Mouse (Mus musculus) brain, embryonic 18.5 days (tissue): ENCODE results near the gene Smad6.

Experiments used
- DNase-seq: peaks from one replicate; pipeline ENCODE4 v3.0.0-alpha.2; 2012; ENCODE audit warnings: low read depth, low spot score

Gene Smad6

DNA sequence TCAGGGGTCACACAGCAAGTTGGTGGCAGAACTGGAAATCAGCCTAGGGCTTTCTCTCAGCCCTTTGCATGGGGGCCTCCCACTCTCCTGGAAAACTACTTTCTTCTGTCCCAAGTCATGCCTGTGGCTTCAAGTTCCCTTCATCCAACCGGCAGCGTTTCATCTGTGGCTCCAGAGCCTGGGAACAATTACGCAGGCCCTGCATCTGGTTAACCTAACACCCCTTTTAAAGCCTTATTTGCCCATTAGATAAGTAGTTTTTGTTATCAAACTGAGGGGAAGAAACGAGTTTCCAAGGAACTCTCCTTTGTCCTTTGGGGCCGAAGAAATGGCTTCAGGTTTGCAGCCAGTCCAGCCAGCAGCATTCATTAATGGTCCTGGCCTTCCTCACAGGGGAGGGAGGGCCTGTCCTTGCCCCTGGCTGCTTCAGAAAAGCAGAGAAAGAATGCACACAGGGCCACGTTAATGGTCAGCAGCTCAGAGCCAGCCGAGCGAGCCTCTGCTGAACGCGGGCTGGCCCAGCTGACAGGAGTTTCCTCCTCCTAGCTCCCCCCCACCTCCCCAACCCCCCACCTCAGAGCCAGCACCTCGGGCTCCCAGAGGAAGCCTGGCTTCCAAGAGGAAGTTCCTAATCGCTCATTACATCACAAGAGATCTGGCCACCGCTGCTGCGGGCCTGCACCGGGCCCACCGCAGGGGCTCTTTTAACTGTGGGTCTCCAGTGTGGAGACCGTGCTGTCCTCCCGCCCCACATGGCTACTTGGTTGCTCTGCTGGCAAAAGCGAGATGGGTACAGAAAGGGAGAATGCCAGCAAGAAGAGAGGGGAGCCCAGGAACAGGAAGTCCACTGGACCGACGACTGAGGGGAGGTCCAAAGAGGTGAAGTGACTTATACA is 61.7 kb downstream of the Smad6 start:
- no peak for DNase-seq

DNA sequence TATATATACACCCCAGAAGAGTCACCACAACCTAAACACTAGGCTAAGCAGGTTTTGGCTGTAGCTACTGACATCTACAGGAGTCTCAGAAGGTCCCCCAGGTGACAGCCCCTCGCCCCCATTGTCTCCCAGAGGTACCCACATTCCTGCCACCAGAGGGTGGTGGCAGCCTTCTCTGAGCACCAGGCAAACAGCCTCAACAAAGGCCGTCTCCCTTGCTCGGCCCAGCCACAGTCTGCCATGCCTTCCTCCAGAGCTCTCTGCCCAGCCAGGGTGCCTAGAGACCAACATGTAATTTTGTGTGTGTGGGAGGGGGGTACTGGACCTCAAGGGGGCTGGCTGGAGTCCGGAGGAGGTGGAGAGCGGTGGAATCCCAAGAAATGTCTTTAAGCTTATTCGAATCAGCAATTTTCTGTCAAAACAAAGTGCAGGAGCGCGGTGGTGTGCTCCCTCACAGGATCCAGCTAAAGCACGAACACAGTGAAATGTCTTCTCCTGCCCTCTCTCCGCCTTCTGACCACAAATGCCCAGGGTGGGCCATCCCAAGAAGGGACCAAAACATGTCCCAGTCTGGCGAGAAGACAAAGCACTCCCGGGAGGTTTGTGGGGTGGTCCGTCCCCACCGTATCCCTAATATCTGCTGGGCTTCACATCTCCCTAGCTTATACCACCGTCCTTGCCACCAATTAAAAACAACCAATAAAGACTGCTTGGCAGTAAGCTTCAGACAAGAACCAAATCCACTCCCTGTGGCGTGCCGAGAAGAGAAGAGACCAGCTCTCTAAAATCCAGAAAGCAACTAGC is 62.5 kb downstream of the Smad6 start:
- no peak for DNase-seq

DNA sequence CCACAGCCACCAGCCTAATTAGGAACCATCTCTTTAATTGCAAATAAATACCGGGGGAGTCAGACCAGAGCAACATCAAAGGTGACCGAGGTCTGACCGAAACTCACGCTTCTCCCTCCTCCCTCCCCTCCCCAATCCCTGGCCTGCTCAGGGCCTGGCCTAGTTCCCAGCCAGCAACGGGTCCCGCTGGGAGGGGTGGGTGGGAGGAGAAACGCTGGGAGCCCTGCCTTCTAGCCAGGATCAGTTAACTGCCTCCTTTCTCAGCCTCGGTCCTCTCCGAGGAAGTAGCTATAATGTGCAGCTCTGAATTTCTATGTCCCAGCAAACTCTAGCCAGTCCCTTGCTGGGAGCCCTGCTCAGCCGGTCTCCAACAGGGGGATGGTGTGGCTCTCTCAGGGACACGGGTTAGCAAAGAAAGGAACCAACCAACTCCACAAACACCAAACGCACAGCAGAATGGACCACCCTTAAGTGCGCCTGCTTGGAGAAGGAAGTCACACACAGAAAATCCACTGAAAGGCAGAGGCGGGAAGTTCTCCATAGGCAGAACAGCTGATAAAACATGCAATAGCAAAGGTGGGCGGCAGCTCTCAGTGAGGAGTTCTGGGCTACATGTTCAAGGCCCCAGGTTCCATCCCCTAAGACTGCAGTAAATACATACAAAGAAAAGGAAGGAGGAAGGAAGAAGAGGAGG is 63.4 kb downstream of the Smad6 start:
- no peak for DNase-seq

DNA sequence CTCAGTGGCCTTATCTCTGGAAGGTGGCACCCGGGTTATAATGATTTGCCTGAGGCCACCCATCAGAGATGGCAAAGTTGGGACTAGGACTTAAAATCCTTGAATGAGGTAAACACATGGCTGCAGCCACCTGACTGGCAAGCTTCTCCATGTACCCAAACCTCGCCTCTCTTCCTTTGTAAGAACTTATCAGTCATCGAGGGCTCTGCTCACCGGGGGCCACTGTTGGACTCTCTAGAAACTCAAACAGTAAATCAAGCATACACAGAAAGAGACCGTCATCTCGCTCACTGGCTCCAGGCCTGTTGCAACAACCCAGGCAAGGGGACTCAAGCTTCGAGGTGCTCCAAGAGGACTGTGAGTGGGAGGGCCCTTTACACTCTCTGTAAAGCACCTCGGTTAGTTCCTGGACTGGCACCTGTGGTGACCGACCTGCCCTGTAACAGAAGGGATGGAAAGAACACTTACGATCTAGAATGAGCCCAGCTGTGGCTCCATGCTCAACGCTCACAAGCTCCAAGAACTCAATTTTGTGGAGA is 64.1 kb downstream of the Smad6 start:
- DNase-seq: no peak

DNA sequence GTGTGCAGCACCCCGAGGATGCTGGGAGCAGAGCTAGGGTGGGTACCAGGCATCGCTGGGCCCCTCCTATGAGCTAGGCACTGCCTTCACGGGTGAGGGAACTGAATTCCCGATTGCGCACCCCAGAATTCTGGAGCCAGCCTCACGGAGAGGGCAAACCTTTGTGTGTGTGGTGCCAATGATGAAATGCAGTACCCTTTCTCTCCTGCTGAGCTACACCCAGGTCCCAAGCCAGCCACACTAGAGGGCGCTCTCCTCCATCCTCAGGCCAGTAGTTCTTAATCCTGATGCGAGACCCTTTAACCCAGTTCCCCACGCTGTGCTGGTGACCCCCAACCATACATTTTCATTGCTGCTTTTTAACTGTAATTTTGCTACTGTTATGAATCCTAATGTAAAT is 65.8 kb downstream of the Smad6 start:
- no peak for DNase-seq

DNA sequence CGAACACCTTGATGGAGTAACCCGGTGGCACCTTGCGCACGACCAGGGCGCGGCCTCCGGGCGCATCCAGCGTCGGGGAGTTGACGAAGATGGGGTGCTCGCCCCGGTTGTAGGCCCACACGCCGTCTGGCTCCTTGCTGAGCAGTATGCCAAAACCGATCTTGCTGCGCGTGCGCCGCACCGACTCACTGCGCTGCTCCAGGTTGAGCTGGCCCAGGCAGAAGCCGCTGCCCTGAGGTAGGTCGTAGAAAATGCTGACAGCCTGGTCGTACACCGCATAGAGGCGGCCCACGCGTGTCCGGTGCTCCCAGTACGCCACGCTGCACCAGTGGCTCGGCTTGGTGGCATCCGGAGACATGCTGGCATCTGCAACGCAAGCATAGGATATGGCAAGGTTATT is 68.2 kb downstream of the Smad6 start:
- no peak for DNase-seq

DNA sequence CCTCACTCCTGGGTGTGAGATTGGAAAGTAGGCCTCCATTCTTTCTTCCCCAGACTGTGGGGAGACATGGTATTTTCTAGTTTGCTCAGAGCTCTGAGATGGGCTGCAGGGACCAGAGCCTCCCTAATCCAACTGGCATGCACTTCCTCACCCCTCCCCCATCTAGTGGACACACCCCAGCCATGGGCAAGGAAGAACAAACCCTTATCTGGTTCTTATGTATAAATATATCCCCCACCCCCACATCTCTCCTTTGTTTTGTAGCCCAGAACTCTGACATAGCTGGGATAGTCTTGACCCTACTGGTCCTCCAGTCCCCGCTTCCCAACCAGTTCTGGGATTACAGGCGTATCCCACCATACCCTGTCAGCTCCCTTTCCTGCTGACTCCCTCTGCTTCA is 69.3 kb downstream of the Smad6 start:
- no peak for DNase-seq

DNA sequence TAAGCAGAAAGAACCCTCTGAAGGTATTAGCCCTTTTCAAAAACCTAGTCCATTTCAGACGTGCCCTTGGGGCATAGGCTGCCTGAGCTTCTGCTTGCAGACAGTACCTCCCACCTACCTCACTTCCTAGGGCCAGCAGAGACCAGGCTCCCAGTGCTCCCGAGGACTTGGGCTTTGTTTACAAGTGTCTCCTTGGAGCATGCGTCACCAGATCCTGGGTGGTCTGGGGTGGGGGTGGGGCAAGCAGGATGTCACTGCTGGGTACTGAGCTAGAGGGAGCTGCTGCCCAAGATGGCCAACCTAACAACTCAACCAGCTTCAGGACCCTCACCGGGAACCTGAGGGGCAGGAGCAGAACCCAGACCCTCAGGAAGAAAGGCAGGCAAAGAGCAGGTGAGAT is 71.5 kb downstream of the Smad6 start:
- no peak for DNase-seq

DNA sequence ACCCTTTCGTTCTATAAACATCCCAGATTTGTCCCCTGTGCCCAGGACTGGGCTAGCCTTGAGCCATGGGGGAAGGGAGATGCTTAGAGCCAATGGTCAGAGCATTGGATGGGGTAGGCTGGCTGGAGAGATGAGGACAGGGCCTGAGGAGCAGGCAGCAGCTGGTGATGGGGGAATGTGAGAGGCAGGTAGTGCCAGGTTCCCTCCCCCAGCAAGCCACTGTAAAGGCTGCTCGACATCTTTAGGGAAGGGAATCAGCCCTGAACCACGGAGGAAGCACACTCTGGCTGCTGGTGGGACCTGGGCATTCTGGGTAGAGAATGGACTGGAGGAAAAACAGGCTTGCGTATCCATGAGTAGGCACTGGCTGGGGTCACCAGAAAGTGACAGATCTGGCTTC is 72.5 kb downstream of the Smad6 start:
- no peak for DNase-seq

DNA sequence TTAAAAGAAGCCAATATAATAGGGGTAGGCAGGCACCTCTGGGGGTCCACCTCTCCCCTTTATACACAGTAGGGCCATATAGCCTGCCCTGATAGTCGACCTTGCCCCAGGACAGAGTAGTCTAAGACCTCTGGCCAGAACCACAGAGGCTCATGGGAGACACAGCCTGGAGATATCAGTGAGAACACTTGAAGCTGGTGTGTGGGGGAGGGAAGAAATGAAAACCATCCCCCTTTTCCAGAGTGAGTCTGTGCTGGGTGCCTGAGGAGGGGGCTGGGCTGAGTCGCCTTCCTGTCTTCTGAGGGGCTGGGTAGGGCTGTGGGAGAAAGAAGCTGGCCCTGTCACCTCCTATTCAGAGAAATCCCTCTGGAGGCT is 79.3 kb downstream of the Smad6 start:
- DNase-seq: no peak

DNA sequence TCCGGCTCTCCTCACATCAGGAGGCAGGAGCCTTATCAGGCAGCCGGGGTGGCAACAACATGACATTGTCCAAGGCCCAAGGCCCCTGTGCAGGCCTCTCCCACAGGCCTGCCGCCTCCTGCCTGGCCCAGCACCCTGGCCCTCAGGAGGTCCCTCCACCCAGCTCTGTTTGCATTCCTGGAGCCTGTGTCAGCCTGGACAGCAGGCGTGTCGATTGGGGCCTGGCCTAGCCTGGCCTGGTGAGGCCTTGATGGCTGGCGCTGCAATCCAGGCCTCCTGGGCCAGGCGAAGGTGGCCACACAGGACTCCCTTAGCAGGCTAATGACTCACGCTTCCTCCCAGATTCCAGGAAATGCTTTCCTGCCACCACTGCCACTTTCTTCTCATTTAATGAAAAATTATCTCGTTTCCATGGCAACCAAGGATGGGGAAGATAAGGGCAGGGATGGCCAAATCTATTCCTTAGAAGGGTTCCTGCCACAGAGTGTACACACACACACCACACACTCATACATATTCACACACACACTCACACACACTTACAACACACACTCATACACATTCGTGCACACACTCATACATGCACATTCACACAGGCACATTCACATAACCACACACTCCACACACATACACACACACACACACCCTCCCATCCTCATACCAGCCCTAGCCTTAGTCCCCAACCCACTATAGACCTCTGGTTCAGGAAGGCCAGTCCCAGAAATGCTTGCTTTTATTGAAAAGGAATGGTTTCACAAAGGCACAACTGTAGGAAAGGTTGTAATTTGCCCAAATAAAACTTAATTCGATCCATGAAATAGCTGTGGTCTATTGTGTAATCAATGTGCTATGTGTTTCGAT is 79.9 kb downstream of the Smad6 start:
- DNase-seq: no peak

DNA sequence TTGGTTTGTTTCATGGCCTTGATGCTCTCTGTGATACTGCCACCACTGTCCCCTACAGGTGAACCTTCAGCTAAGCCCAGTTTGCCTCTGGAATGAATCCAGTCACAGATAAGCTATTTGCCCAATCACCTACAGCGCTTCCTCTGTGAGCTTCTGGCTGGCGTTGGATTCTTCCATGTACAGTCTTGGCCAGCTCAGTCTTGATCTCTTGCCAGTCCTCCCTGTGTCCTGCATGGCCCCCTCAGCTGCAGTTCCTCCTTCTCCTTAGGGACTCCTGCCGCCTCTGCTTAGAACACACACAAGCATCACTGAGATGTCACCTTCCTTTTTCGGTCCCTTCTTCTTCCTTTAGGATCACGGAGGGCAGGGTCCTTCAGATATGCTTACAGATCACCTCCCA is 85.6 kb downstream of the Smad6 start:
- DNase-seq: no peak

DNA sequence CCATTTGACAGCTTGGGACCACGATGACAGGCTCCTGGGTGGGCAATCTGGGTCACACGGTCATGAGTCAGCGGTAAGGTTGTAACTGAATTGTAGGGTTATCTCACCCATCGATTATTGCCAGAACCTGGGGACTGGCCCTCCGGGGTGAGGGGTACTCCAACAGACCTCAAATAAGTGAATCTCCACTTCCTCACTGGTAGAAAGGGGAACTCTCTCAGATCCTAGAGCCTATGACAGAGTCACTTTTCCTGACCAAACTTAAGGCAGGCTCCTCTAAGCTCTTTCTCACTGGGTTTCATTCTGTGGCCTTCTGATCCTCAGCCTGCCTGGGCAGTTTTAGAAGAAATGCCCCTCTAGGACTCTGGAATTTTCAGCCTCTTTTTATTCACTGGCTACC is 88.8 kb downstream of the Smad6 start:
- DNase-seq: no peak

DNA sequence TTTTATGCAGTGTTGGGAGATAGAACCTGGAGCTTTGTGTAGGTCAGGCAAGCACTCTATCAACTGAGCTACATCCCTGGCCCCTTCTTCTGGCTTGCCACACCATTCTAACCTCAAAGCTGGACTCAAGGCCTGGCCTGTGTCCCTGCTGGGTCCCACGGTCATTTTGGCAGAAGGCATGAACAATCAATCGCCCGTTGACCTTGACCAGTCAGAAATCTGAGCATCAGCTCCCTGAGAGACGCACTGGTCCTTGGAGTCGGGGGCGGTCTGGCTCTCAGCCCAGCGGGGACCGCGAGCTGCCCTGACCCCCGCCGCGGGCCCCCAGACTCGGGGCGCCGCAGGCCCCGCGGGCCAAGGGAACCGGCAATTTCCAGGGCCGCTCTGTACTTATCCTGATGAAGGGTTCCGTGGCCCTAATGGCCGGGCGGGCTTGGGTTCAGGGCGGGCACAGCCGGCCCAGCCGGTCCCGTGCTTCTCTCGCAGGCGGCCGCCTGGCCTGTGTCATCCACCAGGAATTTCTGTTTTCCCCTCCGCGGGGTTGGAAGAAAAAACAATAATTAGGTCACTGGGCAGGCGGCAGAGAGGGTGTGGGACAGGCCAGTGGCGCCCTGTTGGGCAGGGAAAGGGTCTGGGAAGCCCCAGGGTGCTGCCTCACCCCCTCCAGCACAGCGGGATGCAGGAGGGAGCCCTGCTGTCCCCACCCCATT is 94.4 kb downstream of the Smad6 start:
- DNase-seq: no peak

DNA sequence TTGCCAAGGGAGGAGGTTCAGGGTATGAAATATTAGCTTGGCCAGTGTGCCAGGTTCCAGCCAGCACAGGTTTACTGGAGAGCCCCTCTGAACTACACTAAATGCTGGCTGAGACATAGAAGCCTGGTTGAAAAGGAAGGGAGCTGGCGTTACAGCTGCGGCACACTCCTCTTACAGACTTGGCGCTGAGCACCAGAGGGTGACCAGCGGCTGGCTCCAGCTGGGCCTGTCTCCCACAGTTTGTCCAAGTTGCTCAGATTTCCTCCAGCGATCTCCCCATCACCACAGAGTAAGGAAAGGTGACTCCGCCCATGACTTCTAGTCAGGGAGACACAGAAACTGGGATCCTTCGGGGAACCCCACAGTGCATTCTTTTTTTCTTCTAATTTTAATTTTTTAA is 95.5 kb downstream of the Smad6 start:
- DNase-seq: no peak

DNA sequence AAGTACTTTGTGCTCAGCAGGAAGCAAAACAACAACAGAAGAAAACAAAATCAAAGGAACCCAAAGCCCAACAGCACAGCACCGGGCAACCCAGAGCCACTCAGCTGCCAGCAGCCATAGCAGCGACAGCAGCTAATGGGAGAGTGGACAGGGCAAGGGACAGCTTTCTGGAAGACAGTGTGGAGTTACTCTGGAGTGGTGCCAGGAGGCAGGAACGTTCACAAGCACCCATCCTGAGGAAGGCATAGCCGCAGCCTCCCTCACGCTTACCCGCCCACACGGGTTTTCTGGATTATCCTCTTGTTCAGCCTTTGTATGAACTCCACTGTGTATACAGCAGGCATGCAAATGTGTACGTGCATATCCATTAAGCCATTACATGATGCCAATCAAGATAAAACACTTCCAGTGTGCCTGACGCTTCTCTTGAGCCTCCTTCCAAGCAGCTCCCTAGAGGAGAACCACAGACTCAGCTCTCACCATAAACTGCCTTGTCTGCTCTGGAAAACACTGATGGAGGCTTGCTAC is 98.6 kb downstream of the Smad6 start:
- DNase-seq: no peak

DNA sequence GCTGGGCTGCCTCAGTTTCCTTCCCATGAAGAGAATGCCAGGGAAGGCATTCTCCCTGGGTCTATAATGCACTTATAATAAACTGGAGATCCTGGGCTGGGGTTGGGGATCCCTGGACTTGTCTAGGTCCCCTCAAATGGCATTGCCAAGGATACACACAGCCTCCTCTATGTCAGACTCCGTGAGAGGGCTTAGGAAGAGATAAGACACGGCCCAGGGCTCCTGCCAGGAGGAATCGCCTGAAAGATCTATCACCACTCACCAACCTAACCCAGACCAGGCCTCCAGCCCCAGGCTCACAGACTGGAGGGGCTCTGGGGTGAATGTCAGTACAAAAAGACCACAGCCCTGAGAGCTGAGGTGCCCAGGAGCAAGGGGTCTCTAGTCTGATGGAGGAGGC is 102.2 kb downstream of the Smad6 start:
- no peak for DNase-seq

DNA sequence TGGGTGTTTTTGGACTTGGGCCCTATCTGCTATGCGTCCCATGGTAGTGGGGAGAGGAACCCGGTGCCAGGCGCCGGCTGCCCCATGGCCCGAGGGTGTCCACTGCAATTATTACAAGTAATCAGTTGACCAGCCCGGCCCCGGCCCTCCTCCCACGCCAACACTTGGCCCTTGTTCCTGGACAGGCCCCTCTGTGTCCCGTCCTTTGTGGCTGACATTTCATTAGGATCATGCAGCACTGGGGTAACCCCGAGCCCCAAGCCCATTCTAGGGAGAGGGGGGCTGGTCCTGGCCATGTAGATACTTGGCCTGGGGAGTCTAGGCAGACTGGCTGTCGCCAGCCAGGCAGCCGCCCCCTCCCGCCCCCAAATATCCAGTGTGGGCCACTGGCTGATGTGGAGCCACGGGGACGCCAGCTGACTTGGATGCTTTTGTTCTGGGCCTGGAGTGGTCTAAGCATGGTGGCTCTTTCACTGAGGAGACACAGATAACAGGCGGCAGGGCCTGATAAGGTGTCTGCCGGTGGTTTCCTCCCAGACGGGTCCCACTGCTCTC is 102.8 kb downstream of the Smad6 start:
- DNase-seq: no peak

DNA sequence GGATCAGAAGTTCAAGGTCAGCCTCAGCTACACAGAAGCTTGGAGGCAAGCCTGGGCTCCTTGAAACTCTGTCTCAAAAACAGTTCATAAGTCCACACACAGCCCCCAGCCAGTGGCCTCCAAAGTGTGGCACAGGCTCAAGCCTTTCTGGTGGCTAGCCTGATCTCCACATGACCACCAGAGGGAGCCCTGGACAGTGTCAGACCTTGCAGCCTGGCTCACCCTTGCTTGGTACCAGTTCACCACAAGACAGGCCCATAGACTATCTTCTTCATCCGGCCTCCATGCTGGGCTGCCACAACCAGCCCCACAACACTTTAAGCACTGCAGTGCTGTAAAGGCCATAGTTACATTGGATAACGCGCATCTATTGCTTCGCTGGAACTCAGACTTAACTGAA is 103.6 kb downstream of the Smad6 start:
- DNase-seq: no peak

DNA sequence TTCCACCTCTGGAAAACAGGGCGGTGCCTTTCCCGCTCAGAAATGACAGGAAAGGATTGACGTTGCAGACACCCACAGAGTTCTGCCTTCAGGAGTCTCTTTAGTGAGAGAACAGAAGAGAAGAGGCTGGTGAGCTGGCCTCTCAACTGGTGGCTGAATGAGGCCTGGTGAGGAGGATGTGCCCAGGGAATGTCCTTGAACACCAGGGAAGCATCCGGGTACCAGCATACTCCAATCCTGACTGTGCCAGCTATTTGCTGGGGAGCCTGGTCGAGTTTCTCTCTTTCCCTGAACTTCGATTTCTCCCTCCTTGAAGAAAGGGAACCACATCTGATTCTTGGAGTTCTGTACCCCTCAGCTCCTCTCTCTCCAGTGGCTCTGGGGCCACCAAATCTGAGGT is 105.4 kb downstream of the Smad6 start:
- DNase-seq: no peak
